Mouse (Mus musculus): ENCODE measurements around the gene Phf21b.

DNA sequence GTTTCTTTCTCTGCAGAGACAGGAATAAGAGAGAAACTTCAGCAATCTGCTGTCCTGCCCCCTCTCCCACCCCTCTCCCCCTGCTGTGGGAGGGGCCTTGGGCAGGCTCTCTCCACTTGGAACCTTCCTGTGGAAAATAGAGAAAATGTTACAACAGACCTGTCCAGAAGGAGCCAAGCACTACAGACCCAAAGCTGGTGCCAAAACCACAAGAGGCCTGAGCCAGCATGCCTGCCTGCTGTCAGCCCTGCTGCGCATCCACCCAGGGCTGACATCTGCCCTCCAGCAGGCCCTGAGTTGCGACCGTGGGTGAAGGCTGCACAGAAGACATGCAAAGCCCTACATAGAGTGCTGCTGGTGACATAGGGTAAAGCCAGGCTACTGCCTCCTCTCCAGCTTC, 16.3 kb downstream of the Phf21b start:
- TF ChIP-seq CTCF (IDR thresholded peaks at IDR 0.05; ENCODE audit: insufficient read depth, low read depth, low read length), result no peak
- no peak for TF ChIP-seq POLR2A (IDR thresholded peaks at IDR 0.05; ENCODE audit: insufficient read depth, low read depth, low read length)

All from olfactory bulb, adult 2 months (tissue).